8 mouse cellular contexts compared by ENCODE assay signal in genomic region chr16:57120913-57121815, GRCm38 (mm10). TPM values are rescaled to one million over a fixed set of nuclear protein-coding genes. Genes with fewer than 3 reads are reported as not detected.
DNase-seq lines count a peak whose midpoint lies in the region; ATAC-seq and TF ChIP-seq lines count a peak whose summit lies in the region.

TSS of gene Tomm70a (plus strand) at chr16:57121703.

- intact Hi-C loops in gastrocnemius, adult 2 months (cut with DNase I) = loop anchor here (10.0 kb wide), 1 partner anchor 406 kb away; the partner anchor contains the start of gene Tfg
- intact Hi-C loops in left cerebral cortex, adult 2 months (cut with DNase I) = loop anchor here (1.0 to 5.0 kb wide), 3 partner anchors 46 to 404 kb away; partner anchors contain the start of genes Nit2, Tbc1d23 and Tfg

- H3K4me2 ChIP-seq in hindbrain, postnatal 0 days (ENCODE audit: low read depth, low read length) = peak within 1 kb of the TSS; percentile 80

- WGBS in hindbrain, postnatal 0 days = under 1% methylated on average over 36 of the region's 37 CpGs

- peaks cover 15% of the 10 kb centered on the region for H3K4me1 ChIP-seq in hindbrain, postnatal 0 days (ENCODE audit: insufficient read depth, low read length)

- H3K36me3 ChIP-seq in hindbrain, postnatal 0 days (ENCODE audit: insufficient read depth, low read length) = no peaks in the 10 kb centered on the region

- H3K9me3 ChIP-seq in hindbrain, postnatal 0 days (ENCODE audit: low read length) = no peaks in the 10 kb centered on the region

- TF ChIP-seq CTCF in gastrocnemius, adult 2 months (IDR thresholded peaks at IDR 0.05) = no peak
- TF ChIP-seq CTCF in hindbrain, postnatal 0 days (IDR thresholded peaks at IDR 0.05; ENCODE audit: low read depth) = no peak
- no peak for TF ChIP-seq CTCF in left cerebral cortex, adult 2 months (IDR thresholded peaks at IDR 0.05)

- H3K4me3 ChIP-seq in gastrocnemius, adult 2 months = peak within 1 kb of the TSS; percentile 73
- peak within 1 kb of the TSS; percentile 85 for H3K4me3 ChIP-seq in hindbrain, postnatal 0 days (ENCODE audit: low read length)
- H3K4me3 ChIP-seq in left cerebral cortex, adult 2 months = peak within 1 kb of the TSS; percentile 100

- DNase-seq in ZHBTc4 (ENCODE audit: low read depth, low spot score) = peak; percentile 98
- peak; percentile 96 for DNase-seq in gastrocnemius, adult 2 months
- DNase-seq in hindbrain, postnatal 0 days (ENCODE audit: low spot score) = peak; percentile 98
- peak; percentile 93 for DNase-seq in left cerebral cortex, adult 2 months (ENCODE audit: extremely low spot score in 1 of 2, low spot score in 2 of 2)
- peak; percentile 94 to 96 for DNase-seq in right cerebral cortex, adult 2 months (ENCODE audit: low spot score in 2 of 2)
- DNase-seq in urinary bladder, postnatal 14 days (ENCODE audit: low spot score) = peak; percentile 93

- peak; percentile 96 for ATAC-seq in common myeloid progenitor, adult 5-6 weeks (replicated peaks; ENCODE audit: low read depth, poor library complexity, severe bottlenecking)
- ATAC-seq in hindbrain, postnatal 0 days = peak; percentile 100
- peak; percentile 96 for ATAC-seq in megakaryocyte, adult 5-6 weeks (ENCODE audit: poor library complexity, severe bottlenecking)

- H3K9ac ChIP-seq in hindbrain, postnatal 0 days (replicated peaks; ENCODE audit: low read length) = peak within 1 kb of the TSS; percentile 95

- peak within 1 kb of the TSS; percentile 92 for H3K27ac ChIP-seq in gastrocnemius, adult 2 months
- peak within 1 kb of the TSS; percentile 99 for H3K27ac ChIP-seq in hindbrain, postnatal 0 days
- H3K27ac ChIP-seq in left cerebral cortex, adult 2 months = peak within 1 kb of the TSS; percentile 99

- no peaks in the 10 kb centered on the region for H3K27me3 ChIP-seq in hindbrain, postnatal 0 days (ENCODE audit: insufficient read depth, low read length)

RNA-seq across cellular contexts. Expression of gene Tomm70a, which starts in this region (rescaled TPM):
- 77.1 and 83.1 TPM in 2 replicates for total RNA-seq in common myeloid progenitor, adult 5-6 weeks (2017)
- 10 to 100 TPM; 31.6 to 37.4 TPM for total RNA-seq in gastrocnemius, adult 2 months (2021)
- 87.8 and 92.3 TPM in 2 replicates for total RNA-seq in hindbrain, postnatal 0 days (2014; rRNA removed)
- 55.9 and 59.4 TPM in 2 replicates for polyA plus RNA-seq in hindbrain, postnatal 0 days (2015; fragmentation: Nextera tagmentation; extraction: Ambion mirVana)
- 10 to 100 TPM; 96.3 to 96.9 TPM for total RNA-seq in left cerebral cortex, adult 2 months (2021)
- 32.9 and 33.7 TPM in 2 replicates for total RNA-seq in megakaryocyte, adult 5-6 weeks (2015)
- total RNA-seq in megakaryocyte, adult 5-6 weeks (2017) = 27.1 and 32.0 TPM in 2 replicates

Comparison
In these comparisons a context has a peak if more than half of its experiments do, and no peak if none do; other contexts are left out.
1. Peak in every context shown above with its lines: DNase-seq, ATAC-seq, H3K4me3 ChIP-seq and H3K27ac ChIP-seq.